Mouse (Mus musculus) megakaryocyte, embryonic 14.5 days (primary cell): ENCODE measurements around the gene Bhlhe23.

Experiments used
- FLI1 ChIP-seq: IDR thresholded peaks from 2 replicates; pipeline ENCODE4 v1.6.1; 2012; ENCODE audit warnings: low read length, inconsistent platforms, mixed read lengths
- GATA1 ChIP-seq: IDR thresholded peaks from 3 replicates; pipeline ENCODE4 v1.6.1; 2012; ENCODE audit warnings: mixed read lengths, low read length, inconsistent platforms, borderline replicate concordance

GRCm38 (mm10) chr2:180787566-180788232, 11.0 kb upstream of the Bhlhe23 start:
- TF ChIP-seq GATA1 (no peak), FLI1 (no peak)
